Mouse (Mus musculus) small intestine, adult 2 months (tissue): ENCODE measurements around the gene Gm21764. TPM values are rescaled to one million over a fixed set of nuclear protein-coding genes. Genes with fewer than 3 reads are reported as not detected.
"Not testable (repeated sequence)": the region's sequence is repeated elsewhere in the genome, so short reads cannot be mapped to it uniquely, and the experiment has no call there.

Experiments
- H3K27ac ChIP-seq: fragments of 200-500 bp; 2 replicates; pipeline ENCODE4 v1.5.1; 2012; ENCODE audit warnings: low read depth, low read length, control low read depth, inconsistent platforms; ENCODE audit not compliant: insufficient read depth
- H3K27me3 ChIP-seq: fragments of 200-500 bp; 2 replicates; pipeline ENCODE4 v1.6.1; 2012; ENCODE audit warnings: mild to moderate bottlenecking, moderate library complexity, low read length, inconsistent platforms; ENCODE audit not compliant: control insufficient read depth, insufficient read depth
- H3K36me3 ChIP-seq: fragments of 200-500 bp; 2 replicates; pipeline ENCODE4 v1.6.1; 2012; ENCODE audit warnings: mild to moderate bottlenecking, low read length, control low read depth, inconsistent platforms; ENCODE audit not compliant: control insufficient read depth, insufficient read depth
- H3K4me1 ChIP-seq: fragments of 200-500 bp; 2 replicates; pipeline ENCODE4 v1.6.1; 2012; ENCODE audit warnings: low read length, inconsistent platforms, mixed read lengths; ENCODE audit not compliant: control insufficient read depth, insufficient read depth, insufficient read length
- H3K4me3 ChIP-seq: fragments of 200-500 bp; 2 replicates; pipeline ENCODE4 v1.5.1; 2012; ENCODE audit warnings: low read depth, mild to moderate bottlenecking, control low read depth, inconsistent platforms, low read length, moderate library complexity
- WGBS: fragments of 180-500 bp; shearing (Covaris S2); methylation state at CpG from one replicate; pipeline ENCODE4 v1.1.7; 2018; 5-methylcytosine and 5-hydroxymethylcytosine counted together
- polyA plus RNA-seq: library from polyadenylated mRNA; depleted of rRNA; stranded (reverse); fragments of >200 nt; gene quantifications from 2 replicates; pipeline ENCODE4 v1.2.3, GENCODE M21; 2012; rRNA removed

Gene Gm21764
- not detected in 2 replicates for polyA plus RNA-seq

DNA sequence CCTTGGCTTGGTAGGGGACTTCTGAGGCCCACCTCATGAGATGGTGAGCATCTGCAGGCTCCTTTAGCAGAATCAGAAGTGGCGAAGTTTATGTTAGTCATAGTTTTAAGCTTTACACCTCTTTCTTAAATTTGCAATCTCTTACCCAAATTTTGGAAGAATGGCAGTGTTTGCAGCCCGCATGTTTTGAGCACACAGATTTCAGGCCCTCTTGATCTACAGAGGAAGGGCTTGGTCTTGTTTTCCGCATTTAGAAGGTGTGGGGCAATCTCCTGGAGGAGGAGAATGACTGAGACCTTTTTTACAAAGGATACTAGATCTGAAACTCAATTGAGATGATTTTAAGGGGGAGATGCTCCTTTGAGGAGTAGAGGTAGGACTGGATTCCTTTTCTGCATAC lies at the start of gene Gm21764:
TSS of gene Gm21764 (minus strand) at position 101 of the 400 bp plus-strand sequence.
- H3K27me3 ChIP-seq, H3K36me3 ChIP-seq, H3K27ac ChIP-seq, H3K4me1 ChIP-seq, H3K4me3 ChIP-seq: not testable (repeated sequence)
- WGBS, result no CpG with 5 or more reads among the region's 3 CpGs

DNA sequence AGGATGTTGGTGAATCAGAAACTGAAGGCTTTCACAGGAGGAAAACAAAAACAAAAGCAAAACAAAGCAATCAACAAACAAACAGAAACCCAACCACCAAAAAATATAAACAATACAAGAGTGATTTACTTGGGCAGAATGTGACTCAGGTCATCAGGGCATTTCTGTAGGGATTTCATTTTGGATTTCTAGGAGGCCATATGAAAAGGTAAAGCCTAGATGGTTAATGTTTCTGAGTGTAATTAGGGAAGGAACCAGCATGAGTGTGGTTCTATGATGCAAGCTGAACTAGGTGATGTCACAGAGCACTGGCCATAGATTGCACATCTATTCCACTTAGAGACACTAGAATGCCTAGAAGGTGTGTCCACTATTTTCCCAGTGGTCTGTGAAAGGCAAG lies 27.2 kb upstream of the Gm21764 start, which contains the start of gene Ssty1:
TSS of gene Ssty1 (plus strand) at position 301 of the 400 bp plus-strand sequence.
- not testable (repeated sequence) for H3K4me3 ChIP-seq, H3K27ac ChIP-seq

More for the DNA sequence above, 27.2 kb upstream of the Gm21764 start, which contains the start of gene Ssty1:
- H3K4me1 ChIP-seq, H3K27me3 ChIP-seq, H3K36me3 ChIP-seq: not testable (repeated sequence)

Other genes with a start within 250 kb of the Gm21764 start
- gene Gm21904, start 215.5 kb downstream of the Gm21764 start, polyA plus RNA-seq, result not detected in 2 replicates
- gene Gm20772, start 187.1 kb downstream of the Gm21764 start, polyA plus RNA-seq, result not detected in 2 replicates
- gene Gm20831, start 187.1 kb downstream of the Gm21764 start, polyA plus RNA-seq, result not detected in 2 replicates
- gene Srsy, start 124.5 kb downstream of the Gm21764 start, polyA plus RNA-seq, result not detected in 2 replicates
- not detected in 2 replicates for gene Ssty1, start 27.3 kb upstream of the Gm21764 start, polyA plus RNA-seq